Mouse (Mus musculus) adrenal gland, adult 2 months (tissue): ENCODE results near the gene Omd. TPM values are rescaled to one million over a fixed set of nuclear protein-coding genes. Genes with fewer than 3 reads are reported as not detected.
"Not testable (repeated sequence)": the region's sequence is repeated elsewhere in the genome, so short reads cannot be mapped to it uniquely, and the experiment has no call there.

Experiments used
- DNase-seq: peaks from one replicate; pipeline ENCODE4 v3.0.0; 2021
- long read RNA-seq: library from polyadenylated mRNA; stranded (forward); transcript quantifications from one replicate; pipeline ENCODE4 v2.0.0, GENCODE M21; 2021
- polyA plus RNA-seq: library from polyadenylated mRNA; depleted of rRNA; stranded (reverse); fragments of >200 nt; gene quantifications from 2 replicates; pipeline ENCODE4 v1.2.3, GENCODE M21; 2012; rRNA removed
- total RNA-seq, 2 experiments: library from RNA; stranded (reverse); gene quantifications; 2 replicates each; pipeline ENCODE4 v1.2.3; 2021

The Omd gene
- 1 to 10 TPM; 5.1 to 6.2 TPM for total RNA-seq
- 0.20 TPM in 1 of 2 replicates, not detected in the other for polyA plus RNA-seq
- long read RNA-seq, partial matches to known transcripts = 0 of 2 reads
- long read RNA-seq, other reads (novel, unspliced or antisense) = 0 of 2 reads

GRCm38 (mm10) chr13:49581541-49582530, at the start of gene Omd:
Gene Omd, plus strand, starts transcription at chr13:49582462.
- DNase-seq = no peak

- DNase-seq = peak; percentile 62
Observed at GRCm38 (mm10) chr13:49536946-49537345, 45.3 kb upstream of the Omd start.

GRCm38 (mm10) chr13:49538693-49539092, 43.6 kb upstream of the Omd start:
- no peak for DNase-seq

- no peak for DNase-seq
Observed at GRCm38 (mm10) chr13:49544279-49544678, 38.0 kb upstream of the Omd start, which contains the start of gene Aspn. Gene Aspn, plus strand, starts transcription at chr13:49544443.

- no peak for DNase-seq
Observed at GRCm38 (mm10) chr13:49545646-49546045, 36.6 kb upstream of the Omd start.

GRCm38 (mm10) chr13:49546517-49546916, 35.7 kb upstream of the Omd start:
- no peak for DNase-seq

- no peak for DNase-seq
Observed at GRCm38 (mm10) chr13:49547563-49548150, 34.6 kb upstream of the Omd start.

- no peak for DNase-seq
Observed at GRCm38 (mm10) chr13:49549616-49550015, 32.6 kb upstream of the Omd start.

GRCm38 (mm10) chr13:49554519-49554918, 27.7 kb upstream of the Omd start:
- DNase-seq = no peak

GRCm38 (mm10) chr13:49556203-49556602, 26.1 kb upstream of the Omd start:
- DNase-seq = peak; percentile 14

GRCm38 (mm10) chr13:49556924-49557323, 25.3 kb upstream of the Omd start:
- DNase-seq = no peak

GRCm38 (mm10) chr13:49559185-49559584, 23.1 kb upstream of the Omd start:
- peak; percentile 43 for DNase-seq

- DNase-seq = no peak
Observed at GRCm38 (mm10) chr13:49560886-49561285, 21.4 kb upstream of the Omd start.

GRCm38 (mm10) chr13:49564347-49564746, 17.9 kb upstream of the Omd start:
- no peak for DNase-seq

GRCm38 (mm10) chr13:49570371-49570770, 11.9 kb upstream of the Omd start:
- no peak for DNase-seq

GRCm38 (mm10) chr13:49571418-49571817, 10.8 kb upstream of the Omd start:
- no peak for DNase-seq

GRCm38 (mm10) chr13:49583859-49584258, 1.6 kb downstream of the Omd start:
- no peak for DNase-seq

GRCm38 (mm10) chr13:49584307-49585005, 2.2 kb downstream of the Omd start:
- DNase-seq = no peak

- no peak for DNase-seq
Observed at GRCm38 (mm10) chr13:49586062-49586461, 3.8 kb downstream of the Omd start.

- DNase-seq = not testable (repeated sequence)
Observed at GRCm38 (mm10) chr13:49602541-49602940, 20.3 kb downstream of the Omd start.

- no peak for DNase-seq
Observed at GRCm38 (mm10) chr13:49603603-49604002, 21.3 kb downstream of the Omd start.

GRCm38 (mm10) chr13:49607714-49608113, 25.5 kb downstream of the Omd start, which contains the start of gene Ogn:
Gene Ogn, plus strand, starts transcription at chr13:49608046.
- DNase-seq = peak; percentile 11
